Mouse (Mus musculus): ENCODE results near the gene Cyp4a12b.
"Not testable (repeated sequence)": the region's sequence is repeated elsewhere in the genome, so short reads cannot be mapped to it uniquely, and the experiment has no call there.

Cyp4a12b gene

DNA sequence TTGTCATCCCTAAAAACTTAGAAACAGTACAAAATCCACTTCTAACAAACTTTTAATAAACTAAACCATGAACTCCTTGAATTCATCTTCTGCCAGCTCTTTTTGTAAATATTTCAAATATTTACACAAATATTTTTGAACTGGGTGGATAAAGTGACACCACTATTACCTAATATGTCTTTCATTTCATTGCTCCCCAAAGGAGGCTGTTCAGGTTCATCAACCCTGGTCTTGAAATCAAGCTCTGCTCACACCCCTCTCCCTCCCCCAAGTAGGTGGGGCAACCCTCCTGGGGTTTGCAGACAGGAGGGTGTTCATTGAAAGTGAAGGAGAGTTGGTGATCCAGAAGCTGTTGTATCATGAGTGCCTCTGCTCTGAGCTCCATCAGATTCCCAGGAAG, at the start of gene Cyp4a12b:
Cyp4a12b (plus strand) TSS at position 301 of the 400 bp plus-strand sequence.
- not testable (repeated sequence) for DNase-seq (ENCODE audit: low read depth, low spot score)

DNA sequence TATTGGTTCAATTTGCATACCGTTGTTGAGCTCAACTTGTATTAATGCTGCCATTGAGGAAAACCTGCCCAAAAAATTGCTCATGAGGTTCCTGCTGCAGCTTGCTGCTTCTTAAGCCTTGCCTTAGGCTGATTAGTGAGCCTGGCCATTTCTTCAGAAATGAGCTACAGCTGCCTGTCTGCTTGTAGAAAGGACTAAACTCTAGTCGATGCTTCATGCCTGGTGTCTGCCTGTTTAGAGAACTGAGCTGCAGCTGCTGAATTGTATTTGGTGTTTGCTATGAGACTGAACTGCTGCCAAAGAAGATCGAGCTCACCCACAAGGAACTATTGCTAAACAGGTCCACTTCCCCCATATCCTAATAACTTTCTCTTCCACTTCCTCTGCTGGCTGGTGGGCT, 45.8 kb upstream of the Cyp4a12b start:
- DNase-seq (ENCODE audit: low read depth, low spot score), result not testable (repeated sequence)

DNA sequence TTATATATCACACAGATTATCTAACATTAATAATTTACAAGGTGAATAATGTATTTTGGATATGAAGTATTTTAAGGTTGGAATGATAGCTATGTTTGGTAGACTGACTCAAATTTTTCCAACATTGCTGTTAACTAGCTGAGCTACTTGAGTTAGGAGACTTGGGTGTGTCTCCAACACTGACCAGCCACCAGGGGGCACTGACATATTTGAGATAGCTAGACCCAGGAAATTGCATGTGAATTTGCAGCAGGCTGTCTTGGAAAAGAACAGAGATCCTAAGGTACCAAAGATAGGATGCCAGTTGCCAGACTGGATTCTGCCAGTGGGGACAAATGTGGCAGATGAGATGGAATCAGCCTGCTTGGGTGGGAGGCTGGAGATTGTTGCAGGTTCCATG, 43.4 kb upstream of the Cyp4a12b start:
- DNase-seq (ENCODE audit: low read depth, low spot score), result not testable (repeated sequence)

DNA sequence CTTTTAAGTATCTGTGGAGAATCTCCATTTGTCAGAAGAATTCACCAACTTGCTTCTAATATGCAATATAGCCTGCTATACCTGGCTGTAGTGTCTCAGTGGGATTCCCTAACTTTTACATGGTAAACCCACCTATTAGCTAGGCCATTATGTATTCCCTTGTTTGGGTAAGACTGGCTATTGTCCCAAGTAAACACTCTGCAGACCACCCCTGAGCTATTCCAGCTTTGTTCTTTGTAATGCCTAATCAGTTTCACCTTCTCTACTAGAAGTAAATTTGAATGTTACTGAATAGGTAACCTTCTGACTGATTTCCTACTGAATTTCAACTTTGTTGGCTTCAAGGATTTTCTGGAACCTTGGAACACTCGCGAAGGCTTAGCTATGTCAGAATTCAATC, 15.2 kb upstream of the Cyp4a12b start:
- DNase-seq (ENCODE audit: low read depth, low spot score), result peak; percentile 74

DNA sequence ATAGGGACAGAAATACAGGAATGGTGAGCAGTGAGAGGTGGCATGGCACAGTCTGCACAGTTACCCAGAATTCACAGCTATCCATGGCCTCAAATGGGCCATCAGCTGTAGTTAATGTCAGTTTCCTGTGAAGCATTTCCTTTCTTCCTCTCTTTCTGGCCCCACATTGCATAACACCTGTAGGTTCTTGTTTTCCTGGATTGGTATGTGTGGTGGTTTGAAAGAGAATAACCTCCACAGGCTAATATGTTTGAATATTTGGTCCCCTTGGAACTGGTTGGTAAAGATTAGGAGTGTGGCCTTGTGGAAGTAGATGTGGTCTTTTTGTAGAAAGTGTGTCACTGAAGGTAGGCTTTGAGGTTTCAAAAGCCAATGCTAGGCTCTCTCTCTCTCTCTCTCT, 14.5 kb upstream of the Cyp4a12b start:
- DNase-seq (ENCODE audit: low read depth, low spot score), result peak; percentile 16

DNA sequence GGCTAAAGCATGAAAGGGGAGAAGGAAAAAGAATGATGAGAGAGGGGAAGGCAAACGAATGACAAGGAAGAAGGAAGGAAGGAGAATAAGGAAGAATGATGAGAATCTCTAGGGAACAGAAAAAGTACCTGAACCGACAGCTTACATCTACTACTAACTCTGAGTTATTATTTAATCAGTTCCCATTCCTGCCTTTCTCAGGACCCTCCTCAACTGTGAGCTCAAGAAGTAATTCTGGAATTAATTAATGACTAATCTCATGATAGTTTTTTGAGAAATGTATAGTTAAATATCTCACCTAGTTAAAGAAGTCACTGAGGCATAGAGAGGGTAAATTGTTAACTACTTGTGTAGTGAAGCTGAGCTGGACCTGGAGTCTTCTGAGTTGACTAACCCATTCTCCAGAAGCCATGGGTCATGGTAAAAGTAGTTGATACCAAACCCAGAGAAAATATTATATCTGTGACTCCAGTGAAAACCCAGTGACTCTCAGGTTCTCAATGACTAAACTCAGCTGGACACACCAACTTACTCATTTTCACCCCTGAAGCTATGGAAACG, 39.2 kb downstream of the Cyp4a12b start:
- DNase-seq (ENCODE audit: low read depth, low spot score), result no peak

DNA sequence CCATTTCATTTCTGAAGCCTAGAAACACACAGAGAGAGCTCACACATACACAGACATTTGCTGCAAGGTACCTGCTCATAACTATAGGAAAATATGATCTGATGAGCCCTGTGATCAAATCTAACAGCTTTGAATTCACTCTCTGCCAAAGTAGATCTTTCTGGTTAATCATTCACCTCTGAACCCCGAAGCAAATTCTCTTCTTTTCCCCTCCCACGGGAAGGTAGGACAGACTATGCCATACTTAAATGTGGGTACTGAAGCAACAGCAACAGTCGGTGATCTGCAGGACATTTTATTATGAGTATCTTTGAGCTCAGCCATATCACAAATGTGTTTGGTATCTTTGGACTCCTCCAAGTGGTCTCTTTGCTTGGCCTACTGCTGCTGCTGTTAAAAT, 40.9 kb downstream of the Cyp4a12b start, which contains the start of gene Cyp4a30b:
Cyp4a30b (plus strand) TSS at position 301 of the 400 bp plus-strand sequence.
- no peak for DNase-seq (ENCODE audit: low read depth, low spot score)

DNA sequence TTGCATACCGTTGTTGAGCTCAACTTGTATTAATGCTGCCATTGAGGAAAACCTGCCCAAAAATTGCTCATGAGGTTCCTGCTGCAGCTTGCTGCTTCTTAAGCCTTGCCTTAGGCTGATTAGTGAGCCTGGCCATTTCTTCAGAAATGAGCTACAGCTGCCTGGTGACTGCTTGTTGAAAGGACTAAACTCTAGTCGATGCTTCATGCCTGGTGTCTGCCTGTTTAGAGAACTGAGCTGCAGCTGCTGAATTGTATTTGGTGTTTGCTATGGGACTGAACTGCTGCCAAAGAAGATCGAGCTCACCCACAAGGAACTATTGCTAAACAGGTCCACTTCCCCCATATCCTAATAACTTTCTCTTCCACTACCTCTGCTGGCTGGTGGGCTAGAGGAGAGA, 62.2 kb downstream of the Cyp4a12b start:
- not testable (repeated sequence) for DNase-seq (ENCODE audit: low read depth, low spot score)

DNA sequence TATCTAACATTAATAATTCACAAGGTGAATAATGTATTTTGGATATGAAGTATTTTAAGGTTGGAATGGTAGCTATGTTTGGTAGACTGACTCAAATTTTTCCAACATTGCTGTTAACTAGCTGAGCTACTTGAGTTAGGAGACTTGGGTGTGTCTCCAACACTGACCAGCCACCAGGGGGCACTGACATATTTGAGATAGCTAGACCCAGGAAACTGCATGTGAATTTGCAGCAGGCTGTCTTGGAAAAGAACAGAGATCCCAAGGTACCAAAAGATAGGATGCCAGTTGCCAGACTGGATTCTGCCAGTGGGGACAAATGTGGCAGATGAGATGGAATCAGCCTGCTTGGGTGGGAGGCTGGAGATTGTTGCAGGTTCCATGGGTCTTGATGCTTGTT, 64.6 kb downstream of the Cyp4a12b start:
- DNase-seq (ENCODE audit: low read depth, low spot score), result peak; percentile 33

DNA sequence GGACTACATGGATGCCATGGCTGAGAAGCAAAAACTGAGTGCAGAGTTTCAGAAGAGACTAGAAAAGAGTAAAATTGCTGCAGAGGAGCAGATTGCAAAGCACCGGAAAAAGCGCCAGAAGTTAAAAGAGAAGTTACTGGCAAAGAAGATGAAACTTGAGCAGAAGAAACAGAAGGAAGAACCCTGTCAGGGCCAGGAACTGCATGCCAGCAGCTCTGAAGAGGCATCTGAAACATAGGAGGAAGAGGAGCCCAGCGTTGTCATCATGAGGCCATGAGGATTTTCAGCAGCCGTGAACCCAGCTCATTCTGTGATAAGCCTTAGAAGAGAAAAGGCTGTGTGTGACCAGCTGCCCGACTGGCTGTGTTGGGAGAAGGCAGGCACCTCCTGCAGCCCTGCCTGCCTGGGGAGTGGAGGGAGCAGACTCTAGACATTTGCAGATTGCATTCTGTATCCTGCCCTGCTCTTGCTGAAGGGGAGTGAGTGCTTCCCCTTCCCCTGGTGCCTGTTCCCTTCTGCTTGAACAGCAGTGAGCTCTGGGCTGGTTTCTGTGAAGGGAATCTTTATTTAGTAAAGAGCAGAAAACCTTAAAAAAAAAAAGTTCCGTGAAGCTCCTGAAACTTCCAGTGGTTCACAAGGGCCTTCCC, 69.7 kb downstream of the Cyp4a12b start:
- no peak for DNase-seq (ENCODE audit: low read depth, low spot score)

Data from ES-CJ7 (cell line).